26 mouse cellular contexts compared by ENCODE assay signal in the genomic region with DNA sequence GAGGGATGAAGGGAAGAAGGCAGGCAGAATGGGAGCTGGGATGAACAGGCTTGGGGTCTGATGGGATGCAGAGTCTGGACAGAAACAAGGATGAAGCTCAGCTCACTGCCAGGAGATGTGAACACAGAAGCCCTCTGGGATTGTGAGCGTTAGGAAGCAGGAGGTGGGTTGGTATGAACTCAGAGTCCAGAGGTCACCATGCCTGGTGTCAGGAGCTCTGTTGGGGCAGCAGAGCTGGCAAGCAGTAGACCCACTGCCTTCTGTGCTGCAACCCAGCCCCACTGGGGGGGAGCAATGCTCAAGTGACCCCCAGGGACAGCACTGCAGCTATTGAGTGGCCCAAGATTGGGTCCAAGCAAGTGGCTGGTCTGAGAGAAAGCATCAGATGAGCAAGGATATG. TPM values are rescaled to one million over a fixed set of nuclear protein-coding genes. Genes with fewer than 3 reads are reported as not detected.
DNase-seq lines count a peak whose midpoint lies in the region; ATAC-seq and TF ChIP-seq lines count a peak whose summit lies in the region.
"Had no signal": no experiment of that assay in that cellular context is flagged by ENCODE, and none has a peak within 500 bp of the region (broad histone marks: within the 10 kb centered on the region; RNA-seq: fewer than 3 reads in every experiment).

No protein-coding gene starts in this region.

- H3K4me3 ChIP-seq in intestine, embryonic 16.5 days (ENCODE audit: low read length): no peak overlapping the region
- H3K4me3 ChIP-seq in intestine, embryonic 15.5 days (replicated peaks): no peak overlapping the region
- no peak overlapping the region for H3K4me3 ChIP-seq in kidney, adult 2 months (ENCODE audit: insufficient read depth, low read depth, low read length)
- no peak overlapping the region for H3K4me3 ChIP-seq in kidney, embryonic 14.5 days (ENCODE audit: low read length)
- no peak overlapping the region for H3K4me3 ChIP-seq in heart, embryonic 10.5 days
- H3K4me3 ChIP-seq: embryonic facial prominence, embryonic 10.5 days; embryonic facial prominence, embryonic 12.5 days; forebrain, embryonic 13.5 days had no signal

- H3K27me3 ChIP-seq in intestine, embryonic 16.5 days (replicated peaks; ENCODE audit: control insufficient read depth, insufficient read depth, low read length): peaks cover 33% of the 10 kb centered on the region
- peaks cover 43% of the 10 kb centered on the region for H3K27me3 ChIP-seq in intestine, embryonic 15.5 days (replicated peaks)
- no peaks in the 10 kb centered on the region for H3K27me3 ChIP-seq in kidney, adult 2 months (replicated peaks; ENCODE audit: control insufficient read depth, insufficient read depth, low read length)
- peaks cover 38% of the 10 kb centered on the region for H3K27me3 ChIP-seq in kidney, embryonic 14.5 days (ENCODE audit: control insufficient read depth, insufficient read depth, low read length)
- peaks cover 97% of the 10 kb centered on the region for H3K27me3 ChIP-seq in heart, embryonic 10.5 days (ENCODE audit: insufficient read depth, poor library complexity, severe bottlenecking)

- TF ChIP-seq CTCF in kidney, adult 2 months (conservative IDR thresholded peaks at IDR 0.05; ENCODE audit: insufficient read depth, insufficient read length, low read depth, low read length): no peak

- no peak overlapping the region for H3K9ac ChIP-seq in intestine, embryonic 16.5 days (ENCODE audit: low read depth, low read length)
- H3K9ac ChIP-seq in intestine, embryonic 15.5 days: no peak overlapping the region
- H3K9ac ChIP-seq in kidney, embryonic 14.5 days (ENCODE audit: low read depth, low read length): no peak overlapping the region
- H3K9ac ChIP-seq: embryonic facial prominence, embryonic 12.5 days; forebrain, embryonic 13.5 days had no signal

- H3K36me3 ChIP-seq in intestine, embryonic 16.5 days (ENCODE audit: control insufficient read depth, insufficient read depth, low read length): no peaks in the 10 kb centered on the region
- H3K36me3 ChIP-seq in intestine, embryonic 15.5 days: no peaks in the 10 kb centered on the region
- H3K36me3 ChIP-seq in kidney, adult 2 months (ENCODE audit: control insufficient read depth, insufficient read depth, low read length): no peaks in the 10 kb centered on the region
- H3K36me3 ChIP-seq in kidney, embryonic 14.5 days (ENCODE audit: control insufficient read depth, insufficient read depth, low read length): no peaks in the 10 kb centered on the region
- H3K36me3 ChIP-seq in heart, embryonic 10.5 days: no peaks in the 10 kb centered on the region
- H3K36me3 ChIP-seq: embryonic facial prominence, embryonic 10.5 days; embryonic facial prominence, embryonic 12.5 days; G1E had no signal

- 0 out of 2 replicates have a peak, but pooled peaks have one; percentile 34 for ATAC-seq in intestine, embryonic 16.5 days
- no peak for ATAC-seq in intestine, embryonic 15.5 days
- no peak for ATAC-seq in kidney, embryonic 14.5 days (ENCODE audit: low FRiP score, low TSS enrichment)
- ATAC-seq: activated CD4-positive, CD25-positive, alpha-beta regulatory T cell, adult 4 months; CD4-positive, CD25-positive, alpha-beta regulatory T cell, adult 4 months; forebrain, embryonic 13.5 days; Patski had no signal

- H3K4me2 ChIP-seq in intestine, embryonic 16.5 days (ENCODE audit: low read depth, low read length): no peak overlapping the region
- H3K4me2 ChIP-seq in intestine, embryonic 15.5 days (replicated peaks): no peak overlapping the region
- H3K4me2 ChIP-seq in kidney, embryonic 14.5 days (replicated peaks; ENCODE audit: low read depth, low read length): no peak overlapping the region
- H3K4me2 ChIP-seq: embryonic facial prominence, embryonic 12.5 days; forebrain, embryonic 13.5 days had no signal

- H3K4me1 ChIP-seq in intestine, embryonic 16.5 days (ENCODE audit: control insufficient read depth, insufficient read depth, low read length): peaks cover 11% of the 10 kb centered on the region
- peaks cover 12% of the 10 kb centered on the region; the same call in 1 of the 2 replicates for H3K4me1 ChIP-seq in intestine, embryonic 15.5 days (replicated peaks)
- H3K4me1 ChIP-seq in kidney, adult 2 months (ENCODE audit: control insufficient read depth, insufficient read depth, low read length): peaks cover 5% of the 10 kb centered on the region; the same call in 1 of the 2 replicates
- H3K4me1 ChIP-seq in kidney, embryonic 14.5 days (ENCODE audit: control insufficient read depth, insufficient read depth, low read length): 0 out of 2 replicates have a peak, but pooled peaks cover 2% of the 10 kb centered on the region
- H3K4me1 ChIP-seq in heart, embryonic 10.5 days: peaks cover 7% of the 10 kb centered on the region; the same call in 1 of the 2 replicates

- no peaks in the 10 kb centered on the region for H3K9me3 ChIP-seq in intestine, embryonic 16.5 days (ENCODE audit: control insufficient read depth, low read length)
- no peaks in the 10 kb centered on the region for H3K9me3 ChIP-seq in intestine, embryonic 15.5 days
- H3K9me3 ChIP-seq in kidney, embryonic 14.5 days (ENCODE audit: control insufficient read depth, low read length): no peaks in the 10 kb centered on the region
- no peaks in the 10 kb centered on the region for H3K9me3 ChIP-seq in heart, embryonic 10.5 days
- H3K9me3 ChIP-seq: embryonic facial prominence, embryonic 10.5 days; embryonic facial prominence, embryonic 12.5 days; forebrain, embryonic 13.5 days; G1E had no signal

- peak; percentile 55 for DNase-seq in kidney, adult 2 months
- DNase-seq in kidney, postnatal 4 days: no peak
- peak; percentile 17 to 37 for DNase-seq in kidney, postnatal 36 days
- no peak for DNase-seq in heart, embryonic 10.5 days (ENCODE audit: low spot score)
- DNase-seq: adrenal gland, adult 8-10 months; adrenal gland, postnatal 14 days; adrenal gland, postnatal 36 days; B cell, adult 2 months; cerebellum, adult 11-12 months; cerebellum, adult 2 months; cerebellum, adult 9-10 months; cerebellum, postnatal 10 days; cerebellum, postnatal 25 days had no signal

- 33% methylated on average over 1 of the region's 1 CpGs for WGBS in intestine, embryonic 16.5 days
- WGBS in intestine, embryonic 15.5 days: 56% methylated on average over 1 of the region's 1 CpGs
- 26% methylated on average over 1 of the region's 1 CpGs for WGBS in kidney, adult 2 months
- 72% methylated on average over 1 of the region's 1 CpGs for WGBS in kidney, embryonic 14.5 days
- WGBS in heart, embryonic 10.5 days: 67% methylated on average over 1 of the region's 1 CpGs

- no peak for TF ChIP-seq POLR2A in kidney, adult 2 months (IDR thresholded peaks at IDR 0.05; ENCODE audit: low read depth, low read length)

- no peak overlapping the region for H3K27ac ChIP-seq in intestine, embryonic 16.5 days (ENCODE audit: low read length)
- H3K27ac ChIP-seq in intestine, embryonic 15.5 days: no peak overlapping the region
- H3K27ac ChIP-seq in kidney, adult 2 months (ENCODE audit: insufficient read depth, low read depth, low read length): no peak overlapping the region
- H3K27ac ChIP-seq in kidney, embryonic 14.5 days (ENCODE audit: low read depth, low read length): no peak overlapping the region
- H3K27ac ChIP-seq in heart, embryonic 10.5 days: no peak overlapping the region
- H3K27ac ChIP-seq: embryonic facial prominence, embryonic 10.5 days; embryonic facial prominence, embryonic 12.5 days; forebrain, embryonic 13.5 days had no signal

RNA-seq across cellular contexts. Expression of a gene that starts 3.3 kb away (rescaled TPM):
- polyA plus RNA-seq in intestine, embryonic 16.5 days (2015; fragmentation: Nextera tagmentation; extraction: Ambion mirVana): 1.5 and 2.1 TPM in 2 replicates
- polyA plus RNA-seq in intestine, embryonic 15.5 days (2015; fragmentation: Nextera tagmentation; extraction: Ambion mirVana): 0.77 and 1.2 TPM in 2 replicates
- 0.07 and 0.13 TPM in 2 replicates for polyA plus RNA-seq in kidney, adult 2 months (2012; rRNA removed)
- polyA plus RNA-seq in kidney, embryonic 14.5 days (2014; fragmentation: Nextera tagmentation; extraction: Ambion mirVana): not detected in 2 replicates
- polyA plus RNA-seq in heart, embryonic 10.5 days (2016; fragmentation: Nextera tagmentation; extraction: Ambion mirVana): 0.05 TPM in 1 of 2 replicates, not detected in the other
- polyA plus RNA-seq: CD4-positive, CD25-positive, alpha-beta regulatory T cell, adult 4 months; cortical plate, adult 2 months; embryonic facial prominence, embryonic 10.5 days; embryonic facial prominence, embryonic 12.5 days; forebrain, embryonic 11.5 days; forebrain, embryonic 13.5 days; G1E; Patski had no signal

RNA-seq across cellular contexts. Expression of a gene that starts 16.0 kb away (rescaled TPM):
- 0.06 and 0.11 TPM in 2 replicates for polyA plus RNA-seq in intestine, embryonic 16.5 days (2015; fragmentation: Nextera tagmentation; extraction: Ambion mirVana)
- polyA plus RNA-seq in intestine, embryonic 15.5 days (2015; fragmentation: Nextera tagmentation; extraction: Ambion mirVana): 0.08 TPM in 1 of 2 replicates, not detected in the other
- 0.04 and 0.05 TPM in 2 replicates for polyA plus RNA-seq in kidney, adult 2 months (2012; rRNA removed)
- polyA plus RNA-seq in kidney, embryonic 14.5 days (2014; fragmentation: Nextera tagmentation; extraction: Ambion mirVana): not detected in 2 replicates
- polyA plus RNA-seq in heart, embryonic 10.5 days (2016; fragmentation: Nextera tagmentation; extraction: Ambion mirVana): 0.26 and 0.34 TPM in 2 replicates
- polyA plus RNA-seq: activated CD4-positive, CD25-positive, alpha-beta regulatory T cell, adult 4 months; CD4-positive, CD25-positive, alpha-beta regulatory T cell, adult 4 months; embryonic facial prominence, embryonic 14.5 days; forebrain, embryonic 11.5 days; forebrain, embryonic 13.5 days; G1E had no signal

RNA-seq across cellular contexts. Expression of a gene that starts 29.7 kb away (rescaled TPM):
- 20.5 and 22.0 TPM in 2 replicates for polyA plus RNA-seq in intestine, embryonic 16.5 days (2015; fragmentation: Nextera tagmentation; extraction: Ambion mirVana)
- 17.1 and 22.7 TPM in 2 replicates for polyA plus RNA-seq in intestine, embryonic 15.5 days (2015; fragmentation: Nextera tagmentation; extraction: Ambion mirVana)
- 5.4 and 6.1 TPM in 2 replicates for polyA plus RNA-seq in kidney, adult 2 months (2012; rRNA removed)
- 2.3 and 4.4 TPM in 2 replicates for polyA plus RNA-seq in kidney, embryonic 14.5 days (2014; fragmentation: Nextera tagmentation; extraction: Ambion mirVana)
- polyA plus RNA-seq in heart, embryonic 10.5 days (2016; fragmentation: Nextera tagmentation; extraction: Ambion mirVana): 5.5 and 8.6 TPM in 2 replicates

RNA-seq across cellular contexts. Expression of a gene that starts 30.9 kb away (rescaled TPM):
- 0.11 TPM in 1 of 2 replicates, not detected in the other for polyA plus RNA-seq in intestine, embryonic 16.5 days (2015; fragmentation: Nextera tagmentation; extraction: Ambion mirVana)
- not detected in 2 replicates for polyA plus RNA-seq in intestine, embryonic 15.5 days (2015; fragmentation: Nextera tagmentation; extraction: Ambion mirVana)
- not detected in 2 replicates for polyA plus RNA-seq in kidney, adult 2 months (2012; rRNA removed)
- polyA plus RNA-seq in kidney, embryonic 14.5 days (2014; fragmentation: Nextera tagmentation; extraction: Ambion mirVana): 0.14 and 0.15 TPM in 2 replicates
- polyA plus RNA-seq in heart, embryonic 10.5 days (2016; fragmentation: Nextera tagmentation; extraction: Ambion mirVana): not detected in 2 replicates
- polyA plus RNA-seq: activated CD4-positive, CD25-positive, alpha-beta regulatory T cell, adult 4 months; CD4-positive, CD25-positive, alpha-beta regulatory T cell, adult 4 months; embryonic facial prominence, embryonic 10.5 days; embryonic facial prominence, embryonic 14.5 days; forebrain, embryonic 11.5 days; forebrain, embryonic 13.5 days; G1E; Patski had no signal

RNA-seq across cellular contexts. Expression of a gene that starts 40.4 kb away (rescaled TPM):
- polyA plus RNA-seq in intestine, embryonic 16.5 days (2015; fragmentation: Nextera tagmentation; extraction: Ambion mirVana): 1.2 and 1.5 TPM in 2 replicates
- polyA plus RNA-seq in intestine, embryonic 15.5 days (2015; fragmentation: Nextera tagmentation; extraction: Ambion mirVana): 1.5 and 1.7 TPM in 2 replicates
- 14.0 and 18.1 TPM in 2 replicates for polyA plus RNA-seq in kidney, adult 2 months (2012; rRNA removed)
- polyA plus RNA-seq in kidney, embryonic 14.5 days (2014; fragmentation: Nextera tagmentation; extraction: Ambion mirVana): 0.32 and 0.39 TPM in 2 replicates
- polyA plus RNA-seq in heart, embryonic 10.5 days (2016; fragmentation: Nextera tagmentation; extraction: Ambion mirVana): 0.64 and 1.3 TPM in 2 replicates
- polyA plus RNA-seq: G1E had no signal

Comparison
In these comparisons a context has a peak if more than half of its experiments do, and no peak if none do; other contexts are left out.
1. DNase-seq: peak in kidney, adult 2 months (single experiment) and kidney, postnatal 36 days (2 of 2); none in kidney, postnatal 4 days (0 of 2) and heart, embryonic 10.5 days (single experiment).